Mouse (Mus musculus) erythroblast, embryonic 14.5 days (primary cell): Measurements from ENCODE around the gene Gsk3a.

Source experiments
- GATA1 ChIP-seq: IDR thresholded peaks from 2 replicates; pipeline ENCODE4 v1.6.1; 2012; ENCODE audit warnings: low read length, inconsistent platforms, mixed read lengths
- TAL1 ChIP-seq: IDR thresholded peaks from 3 replicates; pipeline ENCODE4 v1.6.1; 2012; ENCODE audit warnings: low read length, inconsistent platforms, mixed read lengths

GRCm38 (mm10) chr7:25187662-25188650 lies 49.7 kb downstream of the Gsk3a start:
- TF ChIP-seq GATA1, result no peak
- no peak for TF ChIP-seq TAL1
